Mouse (Mus musculus): Measurements from ENCODE around the gene Irgq. TPM values are rescaled to one million over a fixed set of nuclear protein-coding genes. Genes with fewer than 3 reads are reported as not detected.
A peak's percentile ranks its signal among the peaks of the same experiment; 100 is the strongest.
"Not testable (repeated sequence)": the region's sequence is repeated elsewhere in the genome, so short reads cannot be mapped to it uniquely, and the experiment has no call there.

Gene Irgq
- not detected in 2 replicates for polyA plus RNA-seq (2012; ENCODE audit: insufficient read depth, insufficient read length, low replicate concordance, missing spikeins)

GRCm38 (mm10) chr7:24530062-24530931 is at the start of gene Irgq:
TSS of gene Irgq (plus strand) at chr7:24530689.
- Histone ChIP-seq H3K4me1 (ENCODE audit: control insufficient read depth, insufficient read depth, low read length) (peaks cover 32% of the 10 kb centered on the region), H3K27ac (ENCODE audit: insufficient read depth, low read depth, low read length) (peak within 1 kb of the TSS; percentile 96), H3K4me3 (ENCODE audit: insufficient read depth, low read depth, low read length) (peak within 1 kb of the TSS; percentile 75)
- TF ChIP-seq POLR2A (IDR thresholded peaks at IDR 0.05; ENCODE audit: insufficient read depth, low read depth, low read length) (peak; percentile 33; the same call in 1 of the 2 replicates), CTCF (IDR thresholded peaks at IDR 0.05; ENCODE audit: insufficient read depth, low read depth, low read length) (no peak)
- under 1% methylated on average over 44 of the region's 44 CpGs for whole genome bisulfite sequencing

GRCm38 (mm10) chr7:24480986-24481473 is 49.5 kb upstream of the Irgq start:
- 8% methylated on average over 14 of the region's 14 CpGs for WGBS
- TF ChIP-seq POLR2A (IDR thresholded peaks at IDR 0.05; ENCODE audit: insufficient read depth, low read depth, low read length) (no peak), CTCF (IDR thresholded peaks at IDR 0.05; ENCODE audit: insufficient read depth, low read depth, low read length) (no peak)
- Histone ChIP-seq H3K27ac (ENCODE audit: insufficient read depth, low read depth, low read length) (peak overlapping the region; percentile 64), H3K4me1 (ENCODE audit: control insufficient read depth, insufficient read depth, low read length) (peaks cover 26% of the 10 kb centered on the region), H3K4me3 (ENCODE audit: insufficient read depth, low read depth, low read length) (peak overlapping the region; percentile 64)

- TF ChIP-seq POLR2A (IDR thresholded peaks at IDR 0.05; ENCODE audit: insufficient read depth, low read depth, low read length) (peak; percentile 89), CTCF (IDR thresholded peaks at IDR 0.05; ENCODE audit: insufficient read depth, low read depth, low read length) (no peak)
- peak within 1 kb of the TSS; percentile 64 for H3K4me3 ChIP-seq (ENCODE audit: insufficient read depth, low read depth, low read length)
- 3% methylated on average over 83 of the region's 83 CpGs for WGBS
- H3K4me1 ChIP-seq (ENCODE audit: control insufficient read depth, insufficient read depth, low read length), result peaks cover 30% of the 10 kb centered on the region
- peak within 1 kb of the TSS; percentile 66 for H3K27ac ChIP-seq (ENCODE audit: insufficient read depth, low read depth, low read length)
Observed at GRCm38 (mm10) chr7:24481474-24482207, 48.8 kb upstream of the Irgq start, which contains the start of gene Cadm4. TSS of gene Cadm4 (plus strand) at chr7:24482023.

- TF ChIP-seq POLR2A (IDR thresholded peaks at IDR 0.05; ENCODE audit: insufficient read depth, low read depth, low read length) (no peak), CTCF (IDR thresholded peaks at IDR 0.05; ENCODE audit: insufficient read depth, low read depth, low read length) (no peak)
- WGBS, result 4% methylated on average over 18 of the region's 38 CpGs
- Histone ChIP-seq H3K4me3 (ENCODE audit: insufficient read depth, low read depth, low read length) (peak overlapping the region; percentile 64), H3K4me1 (ENCODE audit: control insufficient read depth, insufficient read depth, low read length) (peaks cover 36% of the 10 kb centered on the region), H3K27ac (ENCODE audit: insufficient read depth, low read depth, low read length) (peak overlapping the region; percentile 66)
Observed at GRCm38 (mm10) chr7:24482208-24483020, 48.1 kb upstream of the Irgq start.

- Histone ChIP-seq H3K4me1 (ENCODE audit: control insufficient read depth, insufficient read depth, low read length) (peaks cover 42% of the 10 kb centered on the region), H3K4me3 (ENCODE audit: insufficient read depth, low read depth, low read length) (peak overlapping the region; percentile 64; the same call in 1 of the 2 replicates)
- H3K27ac ChIP-seq (ENCODE audit: insufficient read depth, low read depth, low read length), result not testable (repeated sequence)
- WGBS, result 50% methylated on average over 6 of the region's 6 CpGs
Observed at GRCm38 (mm10) chr7:24483291-24483690, 47.2 kb upstream of the Irgq start.

- 23% methylated on average over 9 of the region's 9 CpGs for WGBS
- Histone ChIP-seq H3K4me1 (ENCODE audit: control insufficient read depth, insufficient read depth, low read length) (peaks cover 41% of the 10 kb centered on the region), H3K27ac (ENCODE audit: insufficient read depth, low read depth, low read length) (peak overlapping the region; percentile 94)
Observed at GRCm38 (mm10) chr7:24485481-24485880, 45.0 kb upstream of the Irgq start.

GRCm38 (mm10) chr7:24486654-24487130 is 43.8 kb upstream of the Irgq start:
- no peak for TF ChIP-seq POLR2A (IDR thresholded peaks at IDR 0.05; ENCODE audit: insufficient read depth, low read depth, low read length)
- Histone ChIP-seq H3K27ac (ENCODE audit: insufficient read depth, low read depth, low read length) (peak overlapping the region; percentile 94), H3K4me3 (ENCODE audit: insufficient read depth, low read depth, low read length) (peak overlapping the region; percentile 42), H3K4me1 (ENCODE audit: control insufficient read depth, insufficient read depth, low read length) (peaks cover 33% of the 10 kb centered on the region)
- WGBS, result 12% methylated on average over 9 of the region's 9 CpGs

More at GRCm38 (mm10) chr7:24485481-24485880, 45.0 kb upstream of the Irgq start:
- peak overlapping the region; percentile 42 for H3K4me3 ChIP-seq (ENCODE audit: insufficient read depth, low read depth, low read length)
- TF ChIP-seq CTCF (IDR thresholded peaks at IDR 0.05; ENCODE audit: insufficient read depth, low read depth, low read length), result no peak
- TF ChIP-seq POLR2A (IDR thresholded peaks at IDR 0.05; ENCODE audit: insufficient read depth, low read depth, low read length), result no peak

GRCm38 (mm10) chr7:24487403-24487802 is 43.1 kb upstream of the Irgq start:
- peak overlapping the region; percentile 94 for H3K27ac ChIP-seq (ENCODE audit: insufficient read depth, low read depth, low read length)
- peak overlapping the region; percentile 42 for H3K4me3 ChIP-seq (ENCODE audit: insufficient read depth, low read depth, low read length)
- no peak for TF ChIP-seq CTCF (IDR thresholded peaks at IDR 0.05; ENCODE audit: insufficient read depth, low read depth, low read length)
- no peak for TF ChIP-seq POLR2A (IDR thresholded peaks at IDR 0.05; ENCODE audit: insufficient read depth, low read depth, low read length)
- WGBS, result 10% methylated on average over 3 of the region's 3 CpGs
- peaks cover 33% of the 10 kb centered on the region for H3K4me1 ChIP-seq (ENCODE audit: control insufficient read depth, insufficient read depth, low read length)
